Mouse (Mus musculus) cerebral cortex, adult 2 months (tissue): ENCODE data around the gene Rpl11.

Experiments
- WGBS: fragments of 180-500 bp; shearing (Covaris S2); methylation state at CpG from one replicate; pipeline ENCODE4 v1.1.7; 2018; 5-methylcytosine and 5-hydroxymethylcytosine counted together

Gene Rpl11

GRCm38 (mm10) chr4:136070592-136070991 is 17.4 kb upstream of the Rpl11 start:
- 70% methylated on average over 6 of the region's 6 CpGs for WGBS

- WGBS: 8% methylated on average over 18 of the region's 18 CpGs
Measured at GRCm38 (mm10) chr4:136069954-136070353, 16.7 kb upstream of the Rpl11 start.

- WGBS: 75% methylated on average over 4 of the region's 4 CpGs
Measured at GRCm38 (mm10) chr4:136069313-136069712, 16.1 kb upstream of the Rpl11 start.

- 97% methylated on average over 4 of the region's 4 CpGs for WGBS
Measured at GRCm38 (mm10) chr4:136063143-136063542, 9.9 kb upstream of the Rpl11 start.

- WGBS: 68% methylated on average over 9 of the region's 9 CpGs
Measured at GRCm38 (mm10) chr4:136059800-136060488, 6.7 kb upstream of the Rpl11 start.

- WGBS: 75% methylated on average over 5 of the region's 5 CpGs
Measured at GRCm38 (mm10) chr4:136057916-136058315, 4.7 kb upstream of the Rpl11 start.

- WGBS: 25% methylated on average over 1 of the region's 1 CpGs
Measured at GRCm38 (mm10) chr4:136056030-136056429, 2.8 kb upstream of the Rpl11 start.

- 78% methylated on average over 5 of the region's 5 CpGs for WGBS
Measured at GRCm38 (mm10) chr4:136053843-136054242, 615 bp upstream of the Rpl11 start.

- WGBS: under 1% methylated on average over 50 of the region's 50 CpGs
Measured at GRCm38 (mm10) chr4:136052534-136053246, 538 bp downstream of the Rpl11 start.

GRCm38 (mm10) chr4:136052060-136052459 is 1.2 kb downstream of the Rpl11 start:
- WGBS: 2% methylated on average over 3 of the region's 3 CpGs

- WGBS: 91% methylated on average over 6 of the region's 6 CpGs
Measured at GRCm38 (mm10) chr4:136050226-136050625, 3.0 kb downstream of the Rpl11 start.

- WGBS: 68% methylated on average over 4 of the region's 4 CpGs
Measured at GRCm38 (mm10) chr4:136048291-136049032, 4.8 kb downstream of the Rpl11 start.

- 41% methylated on average over 4 of the region's 4 CpGs for WGBS
Measured at GRCm38 (mm10) chr4:136047626-136048025, 5.6 kb downstream of the Rpl11 start.

- WGBS: 83% methylated on average over 6 of the region's 6 CpGs
Measured at GRCm38 (mm10) chr4:136046888-136047287, 6.3 kb downstream of the Rpl11 start.

- WGBS: 89% methylated on average over 5 of the region's 5 CpGs
Measured at GRCm38 (mm10) chr4:136045091-136045490, 8.1 kb downstream of the Rpl11 start.

GRCm38 (mm10) chr4:136043784-136044400 is 9.3 kb downstream of the Rpl11 start:
- 82% methylated on average over 6 of the region's 6 CpGs for WGBS

- WGBS: 87% methylated on average over 4 of the region's 4 CpGs
Measured at GRCm38 (mm10) chr4:136035078-136035477, 18.1 kb downstream of the Rpl11 start.

- WGBS: 71% methylated on average over 1 of the region's 1 CpGs
Measured at GRCm38 (mm10) chr4:136033231-136033630, 20.0 kb downstream of the Rpl11 start.

GRCm38 (mm10) chr4:136030968-136031909 is 22.0 kb downstream of the Rpl11 start:
- WGBS: 35% methylated on average over 8 of the region's 8 CpGs

- WGBS: 70% methylated on average over 5 of the region's 5 CpGs
Measured at GRCm38 (mm10) chr4:136028689-136029088, 24.5 kb downstream of the Rpl11 start.

GRCm38 (mm10) chr4:136028132-136028564 is 25.1 kb downstream of the Rpl11 start:
- WGBS: 80% methylated on average over 19 of the region's 19 CpGs
